17 mouse cellular contexts compared by ENCODE assay signal in the genomic region with DNA sequence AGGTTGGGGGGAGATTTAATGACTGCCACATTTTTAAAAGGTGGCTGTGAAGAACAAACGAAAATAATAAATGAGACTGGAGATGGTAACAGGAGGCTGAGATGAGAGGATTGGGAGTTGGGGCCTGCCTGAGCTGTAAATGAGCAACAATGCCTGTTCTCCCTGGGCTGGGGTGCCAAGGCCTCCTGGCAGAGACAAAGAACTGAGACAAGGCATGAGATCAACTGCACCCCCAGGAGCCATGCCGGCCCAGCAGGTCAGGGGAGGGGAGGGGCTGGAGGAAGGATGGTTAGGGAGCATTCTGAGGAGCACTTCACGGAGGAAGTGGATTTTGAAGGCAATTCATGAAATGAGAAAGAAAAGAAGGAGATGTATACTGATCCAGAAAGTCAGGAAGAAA. TPM values are rescaled to one million over a fixed set of nuclear protein-coding genes. Genes with fewer than 3 reads are reported as not detected.
"Had no signal": no experiment of that assay in that cellular context is flagged by ENCODE, and none has a peak within 500 bp of the region (broad histone marks: within the 10 kb centered on the region; RNA-seq: fewer than 3 reads in every experiment).

No protein-coding gene starts in this region.

- H3K27me3 ChIP-seq: limb, embryonic 12.5 days; lung, embryonic 15.5 days; midbrain, embryonic 12.5 days had no signal

- ATAC-seq: intestine, postnatal 0 days; liver, postnatal 0 days had no signal

- H3K4me3 ChIP-seq: left cerebral cortex, adult 2 months; limb, embryonic 12.5 days; liver, embryonic 13.5 days; lung, embryonic 15.5 days; megakaryocyte, embryonic 14.5 days; midbrain, embryonic 12.5 days had no signal

- DNase-seq: kidney, adult 8-10 months; kidney, postnatal 25 days; liver; liver, embryonic 13.5 days; liver, postnatal 0 days; lung, postnatal 14 days; retina, postnatal 1 day; right cerebral cortex, postnatal 4 days; spleen, adult 18-20 months; thymus, postnatal 36 days had no signal

- H3K27ac ChIP-seq: left cerebral cortex, adult 2 months; limb, embryonic 12.5 days; liver, embryonic 13.5 days; lung, embryonic 15.5 days; macrophage; midbrain, embryonic 12.5 days had no signal

- H3K9me3 ChIP-seq: limb, embryonic 12.5 days; liver, embryonic 13.5 days; lung, embryonic 15.5 days; megakaryocyte, embryonic 14.5 days; midbrain, embryonic 12.5 days had no signal

- H3K9ac ChIP-seq: limb, embryonic 12.5 days; liver, embryonic 13.5 days; liver, postnatal 0 days; lung, embryonic 15.5 days; midbrain, embryonic 12.5 days had no signal

- H3K36me3 ChIP-seq: limb, embryonic 12.5 days; liver, embryonic 13.5 days; lung, embryonic 15.5 days; midbrain, embryonic 12.5 days had no signal

- H3K4me2 ChIP-seq: limb, embryonic 12.5 days; liver, embryonic 13.5 days; lung, embryonic 15.5 days; midbrain, embryonic 12.5 days had no signal

RNA-seq across cellular contexts. Expression of gene Rgs9, which starts 29.5 kb away (rescaled TPM):
- polyA plus RNA-seq: macrophage had no signal
